Mouse (Mus musculus) heart, embryonic 13.5 days (tissue): ENCODE data around the gene Galm. TPM values are rescaled to one million over a fixed set of nuclear protein-coding genes. Genes with fewer than 3 reads are reported as not detected.

Experiments used
- ATAC-seq: fragments of 200-750 bp; cut with Nextera tagmentation; 2 replicates; pipeline ENCODE4 v1.8.0; 2017; ENCODE audit warnings: moderate TSS enrichment; ENCODE audit not compliant: insufficient number of reproducible peaks, low FRiP score, low TSS enrichment; ENCODE audit errors: extremely low read depth
- H3K27ac ChIP-seq: fragments of 300-500 bp; sonication (generic); replicated peaks from 2 replicates; pipeline ENCODE4 v1.5.1; 2015; ENCODE audit warnings: moderate library complexity, mild to moderate bottlenecking, inconsistent platforms
- H3K27me3 ChIP-seq: fragments of 300-500 bp; sonication (generic); replicated peaks from 2 replicates; pipeline ENCODE4 v1.6.1; 2015; ENCODE audit warnings: mild to moderate bottlenecking, inconsistent platforms
- H3K36me3 ChIP-seq: fragments of 300-500 bp; sonication (generic); 2 replicates; pipeline ENCODE4 v1.6.1; 2015; ENCODE audit warnings: mild to moderate bottlenecking, inconsistent platforms
- H3K4me1 ChIP-seq: fragments of 300-500 bp; sonication (generic); 2 replicates; pipeline ENCODE4 v1.6.1; 2015; ENCODE audit warnings: inconsistent platforms
- H3K4me2 ChIP-seq: fragments of 300-500 bp; sonication (generic); 2 replicates; pipeline ENCODE4 v1.6.1; 2015; ENCODE audit warnings: inconsistent platforms, mild to moderate bottlenecking, moderate library complexity
- H3K4me3 ChIP-seq: fragments of 300-500 bp; sonication (generic); 2 replicates; pipeline ENCODE4 v1.5.1; 2015; ENCODE audit warnings: moderate library complexity, mild to moderate bottlenecking, inconsistent platforms
- H3K9ac ChIP-seq: fragments of 300-500 bp; sonication (generic); 2 replicates; pipeline ENCODE4 v1.6.1; 2015; ENCODE audit warnings: inconsistent platforms, mild to moderate bottlenecking, moderate library complexity
- H3K9me3 ChIP-seq: fragments of 300-500 bp; sonication (generic); 2 replicates; pipeline ENCODE4 v1.6.1; 2016; ENCODE audit warnings: inconsistent platforms
- WGBS: fragments of 180-500 bp; shearing (Covaris S2); methylation state at CpG from one replicate; pipeline ENCODE4 v1.1.7; 2015; ENCODE audit warnings: mixed read lengths; 5-methylcytosine and 5-hydroxymethylcytosine counted together
- polyA plus RNA-seq: library from polyadenylated mRNA; unstranded; fragments of >200 nt; fragmentation: Nextera tagmentation; extraction: Ambion mirVana; gene quantifications from 2 replicates; pipeline ENCODE4 v1.2.1, GENCODE M21; 2015

Galm gene
- polyA plus RNA-seq, 1 experiment from 2014 or later, result 12.1 TPM

- Histone ChIP-seq H3K36me3 (no peaks in the 10 kb centered on the region), H3K9me3 (no peaks in the 10 kb centered on the region), H3K4me3 (no peak overlapping the region), H3K27ac (no peak overlapping the region), H3K9ac (no peak overlapping the region), H3K27me3 (no peaks in the 10 kb centered on the region; the same call in 1 of the 2 replicates), H3K4me2 (no peak overlapping the region), H3K4me1 (peaks cover 33% of the 10 kb centered on the region)
- ATAC-seq, result no peak
- WGBS, result 75% methylated on average over 4 of the region's 4 CpGs
Measured at GRCm38 (mm10) chr17:80129387-80129786, 2.1 kb downstream of the Galm start.

DNA sequence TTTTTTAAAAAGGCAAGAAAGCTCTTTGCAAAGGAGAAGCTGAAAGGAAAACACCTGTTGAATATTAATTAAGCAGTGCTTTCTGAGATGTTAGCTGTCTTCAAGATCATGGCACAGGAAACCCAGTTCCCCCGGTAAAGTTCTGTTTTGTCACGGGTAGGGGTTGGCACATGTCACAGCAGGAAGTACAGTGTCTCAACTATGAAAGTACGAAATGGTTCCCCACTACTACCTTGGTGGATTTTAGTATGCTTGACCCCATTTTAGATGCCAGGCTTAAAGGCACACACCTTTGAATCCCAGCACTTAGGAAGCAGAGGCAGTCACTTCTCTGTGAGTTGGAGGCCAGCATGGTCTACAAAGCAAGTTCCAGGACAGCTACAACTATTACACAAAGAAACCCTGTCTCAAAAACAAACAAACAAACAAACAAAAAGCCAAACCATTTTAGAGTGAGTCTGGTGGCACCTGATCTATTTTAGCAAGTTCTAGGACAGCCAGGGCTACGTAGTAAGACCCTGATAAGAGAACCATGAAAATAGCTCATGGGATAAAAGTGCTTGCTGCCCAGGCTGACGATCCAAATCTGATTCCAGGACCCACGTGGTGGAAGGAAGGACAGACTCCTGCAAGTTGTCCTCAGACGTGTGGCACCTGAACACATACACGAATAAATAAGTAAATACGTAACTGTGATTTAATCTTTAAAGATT is 3.6 kb downstream of the Galm start:
- Histone ChIP-seq H3K36me3 (no peaks in the 10 kb centered on the region), H3K4me3 (no peak overlapping the region), H3K27me3 (no peaks in the 10 kb centered on the region; the same call in 1 of the 2 replicates), H3K4me2 (peak overlapping the region; percentile 43), H3K9ac (no peak overlapping the region), H3K4me1 (peaks cover 33% of the 10 kb centered on the region), H3K9me3 (no peaks in the 10 kb centered on the region), H3K27ac (peak overlapping the region; percentile 6; the same call in 1 of the 2 replicates)
- ATAC-seq, result no peak
- WGBS, result 55% methylated on average over 9 of the region's 9 CpGs

DNA sequence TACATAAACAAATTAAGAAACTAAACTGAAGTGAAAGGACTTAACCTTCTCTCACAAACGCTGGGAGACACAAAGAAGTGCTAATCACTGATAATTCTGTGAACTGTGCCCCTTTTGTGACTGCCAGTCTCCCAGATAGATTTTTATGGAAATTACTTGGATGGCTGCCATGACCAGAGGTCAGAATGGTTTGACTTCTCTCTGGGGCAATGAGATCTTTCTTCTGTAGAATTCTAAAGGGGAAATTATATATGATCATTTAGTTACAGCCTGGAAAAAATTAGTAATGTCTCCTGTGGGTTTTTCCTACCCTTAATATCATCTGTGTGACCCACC is 4.1 kb downstream of the Galm start:
- 20% methylated on average over 1 of the region's 1 CpGs for WGBS
- Histone ChIP-seq H3K27ac (peak overlapping the region; percentile 6; the same call in 1 of the 2 replicates), H3K4me3 (no peak overlapping the region), H3K36me3 (no peaks in the 10 kb centered on the region), H3K9ac (no peak overlapping the region), H3K4me1 (peaks cover 33% of the 10 kb centered on the region), H3K9me3 (no peaks in the 10 kb centered on the region), H3K4me2 (peak overlapping the region; percentile 43), H3K27me3 (no peaks in the 10 kb centered on the region; the same call in 1 of the 2 replicates)
- no peak for ATAC-seq

DNA sequence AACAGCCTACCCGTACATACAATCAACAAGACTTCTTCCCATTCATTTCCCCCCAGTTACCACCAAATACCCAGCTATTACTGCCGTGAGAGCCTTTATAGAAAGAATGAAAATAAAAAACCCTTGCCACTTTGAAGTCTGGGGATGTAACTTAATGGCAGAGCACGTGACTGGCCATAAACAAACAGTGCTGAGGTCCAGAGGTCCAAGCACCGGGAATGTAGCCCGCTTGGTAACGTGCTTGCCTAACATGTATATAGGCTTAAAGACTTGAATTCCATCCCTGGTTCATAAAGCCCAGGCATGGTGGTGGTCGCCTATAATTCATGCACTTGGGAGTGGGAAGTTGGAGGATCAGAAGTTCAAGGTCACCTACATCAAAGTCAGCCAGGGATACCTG is 4.6 kb downstream of the Galm start:
- Histone ChIP-seq H3K4me2 (peak overlapping the region; percentile 43; the same call in 1 of the 2 replicates), H3K9me3 (no peaks in the 10 kb centered on the region), H3K9ac (no peak overlapping the region), H3K36me3 (no peaks in the 10 kb centered on the region), H3K27ac (no peak overlapping the region; the same call in 1 of the 2 replicates), H3K4me3 (no peak overlapping the region), H3K27me3 (no peaks in the 10 kb centered on the region), H3K4me1 (peaks cover 33% of the 10 kb centered on the region)
- WGBS, result 77% methylated on average over 7 of the region's 7 CpGs
- ATAC-seq, result no peak

DNA sequence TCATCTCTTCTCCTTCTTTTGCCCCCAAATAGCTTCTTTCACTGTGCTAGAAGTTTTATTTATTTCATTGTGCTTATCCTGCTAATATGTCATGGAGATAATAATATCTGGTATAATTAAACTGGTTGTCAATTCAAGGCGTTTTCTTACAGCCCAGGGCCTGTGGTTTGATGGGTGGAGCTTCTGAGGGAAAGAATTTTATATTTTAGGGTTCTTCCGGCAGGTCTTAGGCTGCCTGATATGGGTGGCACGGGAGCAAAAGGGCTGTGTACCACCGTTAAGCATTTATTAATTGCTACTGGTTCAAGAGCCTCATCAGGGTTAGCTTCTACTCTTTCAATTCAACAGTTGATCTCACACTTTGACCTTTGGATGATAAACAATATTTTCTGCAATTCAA is 5.2 kb downstream of the Galm start:
- Histone ChIP-seq H3K27me3 (no peaks in the 10 kb centered on the region), H3K36me3 (no peaks in the 10 kb centered on the region), H3K9me3 (no peaks in the 10 kb centered on the region), H3K4me1 (peaks cover 33% of the 10 kb centered on the region), H3K27ac (no peak overlapping the region), H3K4me3 (no peak overlapping the region), H3K4me2 (no peak overlapping the region), H3K9ac (no peak overlapping the region)
- ATAC-seq, result no peak
- WGBS, result 76% methylated on average over 4 of the region's 4 CpGs

DNA sequence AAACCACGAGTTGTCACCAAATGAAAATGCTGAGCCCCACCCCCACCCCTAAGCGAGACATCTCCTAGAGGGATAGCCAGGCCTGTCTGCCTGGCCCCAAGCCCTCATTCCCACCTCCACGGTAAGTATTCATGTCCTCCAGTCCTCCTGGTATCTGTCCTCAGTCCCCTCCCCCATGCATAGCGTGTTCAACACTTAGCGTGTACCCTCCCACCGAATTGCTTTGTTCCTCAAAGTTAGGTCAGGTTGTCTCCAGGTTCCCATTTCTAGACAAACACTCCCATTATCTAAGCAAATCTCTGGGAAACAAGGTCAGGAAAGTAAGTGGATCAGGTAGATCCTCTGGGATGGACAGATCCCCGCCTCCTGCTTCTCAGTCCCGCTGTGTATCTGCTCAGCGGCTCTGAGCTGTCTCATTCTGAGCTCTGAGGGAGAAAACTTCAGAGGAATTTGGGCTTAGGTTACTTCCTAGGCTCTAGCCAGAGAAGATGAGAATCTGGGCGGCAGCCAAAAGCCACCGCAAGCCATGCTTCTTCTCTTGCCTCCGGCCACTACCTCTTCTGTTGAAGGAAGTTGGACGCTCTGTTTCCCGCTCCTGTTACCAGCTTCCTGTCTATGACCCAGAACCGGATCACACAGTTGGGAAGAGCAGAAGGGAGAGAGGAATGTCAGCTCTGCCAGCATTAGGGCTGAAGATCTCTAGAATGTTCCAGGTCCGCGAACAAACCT is 11.3 kb downstream of the Galm start:
- peaks cover 5% of the 10 kb centered on the region; the same call in 1 of the 2 replicates for H3K4me1 ChIP-seq
- H3K4me3 ChIP-seq, result no peak overlapping the region
- no peak overlapping the region for H3K9ac ChIP-seq
- H3K36me3 ChIP-seq, result no peaks in the 10 kb centered on the region
- no peaks in the 10 kb centered on the region for H3K9me3 ChIP-seq
- no peak overlapping the region for H3K27ac ChIP-seq
- no peak overlapping the region for H3K4me2 ChIP-seq
- 64% methylated on average over 17 of the region's 17 CpGs for WGBS
- no peaks in the 10 kb centered on the region for H3K27me3 ChIP-seq
- ATAC-seq, result no peak

- no peak overlapping the region for H3K4me2 ChIP-seq
- H3K27me3 ChIP-seq, result no peaks in the 10 kb centered on the region
- H3K27ac ChIP-seq, result no peak overlapping the region
- peaks cover 5% of the 10 kb centered on the region; the same call in 1 of the 2 replicates for H3K4me1 ChIP-seq
- H3K36me3 ChIP-seq, result no peaks in the 10 kb centered on the region
- H3K4me3 ChIP-seq, result no peak overlapping the region
- no peaks in the 10 kb centered on the region for H3K9me3 ChIP-seq
- WGBS, result 61% methylated on average over 9 of the region's 9 CpGs
- H3K9ac ChIP-seq, result no peak overlapping the region
- no peak for ATAC-seq
Measured at GRCm38 (mm10) chr17:80139753-80140444, 12.6 kb downstream of the Galm start.

DNA sequence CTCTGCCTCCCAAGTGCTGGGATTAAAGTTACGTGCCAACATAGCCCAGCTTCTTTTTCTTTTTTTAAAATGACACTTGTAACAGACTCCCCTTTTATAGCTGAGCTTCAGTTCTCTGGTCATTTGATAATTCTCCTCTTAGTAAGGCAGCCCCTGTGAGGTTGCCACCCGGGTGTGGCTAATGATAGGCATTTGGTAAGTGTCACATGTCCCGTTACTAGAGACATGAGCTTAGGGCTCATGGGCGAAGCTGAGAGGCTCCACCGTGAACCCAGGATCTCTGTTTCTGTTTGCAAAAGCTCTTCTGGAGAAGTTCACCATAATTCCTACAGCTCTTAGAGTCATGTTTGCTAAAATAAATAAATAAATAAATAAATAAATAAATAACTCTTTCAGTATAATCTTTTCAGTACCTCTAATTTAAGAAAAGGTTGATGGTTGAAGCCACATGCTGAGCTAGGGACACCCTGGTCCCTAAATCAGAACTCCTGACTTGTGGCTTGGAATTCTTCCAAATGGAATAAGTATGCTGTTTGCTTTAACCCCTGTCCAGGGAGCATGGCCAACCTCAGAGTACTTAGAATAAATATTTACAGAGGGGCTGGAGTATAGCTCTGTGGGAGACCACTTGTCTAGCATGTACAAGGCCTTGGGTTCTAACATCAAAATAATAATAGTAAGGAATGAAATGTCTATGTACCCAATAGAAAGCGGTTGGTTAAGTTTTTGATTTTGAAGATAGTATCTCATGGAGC is 16.4 kb downstream of the Galm start:
- no peak overlapping the region for H3K9ac ChIP-seq
- H3K4me1 ChIP-seq, result peaks cover 16% of the 10 kb centered on the region
- no peaks in the 10 kb centered on the region for H3K9me3 ChIP-seq
- no peak overlapping the region for H3K4me3 ChIP-seq
- no peak overlapping the region for H3K27ac ChIP-seq
- 68% methylated on average over 6 of the region's 6 CpGs for WGBS
- no peaks in the 10 kb centered on the region for H3K27me3 ChIP-seq
- H3K36me3 ChIP-seq, result no peaks in the 10 kb centered on the region
- H3K4me2 ChIP-seq, result no peak overlapping the region
- ATAC-seq, result no peak

GRCm38 (mm10) chr17:80145210-80145609 is 17.9 kb downstream of the Galm start:
- H3K4me3 ChIP-seq, result no peak overlapping the region
- H3K27ac ChIP-seq, result no peak overlapping the region
- WGBS, result 26% methylated on average over 7 of the region's 7 CpGs
- H3K4me1 ChIP-seq, result peaks cover 19% of the 10 kb centered on the region
- H3K9me3 ChIP-seq, result no peaks in the 10 kb centered on the region
- no peak overlapping the region for H3K9ac ChIP-seq
- H3K4me2 ChIP-seq, result no peak overlapping the region
- H3K36me3 ChIP-seq, result no peaks in the 10 kb centered on the region
- ATAC-seq, result no peak
- no peaks in the 10 kb centered on the region for H3K27me3 ChIP-seq

- no peak overlapping the region for H3K9ac ChIP-seq
- WGBS, result 78% methylated on average over 3 of the region's 3 CpGs
- H3K9me3 ChIP-seq, result no peaks in the 10 kb centered on the region
- peaks cover 19% of the 10 kb centered on the region for H3K4me1 ChIP-seq
- H3K27ac ChIP-seq, result no peak overlapping the region
- no peaks in the 10 kb centered on the region for H3K27me3 ChIP-seq
- H3K4me3 ChIP-seq, result no peak overlapping the region
- H3K36me3 ChIP-seq, result no peaks in the 10 kb centered on the region
- no peak overlapping the region for H3K4me2 ChIP-seq
- ATAC-seq, result no peak
Measured at GRCm38 (mm10) chr17:80145771-80146170, 18.5 kb downstream of the Galm start.
